Mouse (Mus musculus) neural tube, embryonic 11.5 days (tissue): ENCODE data around the gene Rhbdd2. TPM values are rescaled to one million over a fixed set of nuclear protein-coding genes. Genes with fewer than 3 reads are reported as not detected.

ENCODE experiments used
- ATAC-seq: fragments of 200-750 bp; cut with Nextera tagmentation; 2 replicates; pipeline ENCODE4 v1.8.0; 2017; ENCODE audit warnings: moderate number of reproducible peaks, mild to moderate bottlenecking, moderate TSS enrichment, moderate library complexity; ENCODE audit not compliant: insufficient read depth, low FRiP score, low TSS enrichment
- DNase-seq: peaks from one replicate; pipeline ENCODE4 v3.0.0-alpha.2; 2015; ENCODE audit warnings: low spot score
- H3K27ac ChIP-seq: fragments of 300-500 bp; sonication (generic); 2 replicates; pipeline ENCODE4 v1.5.1; 2014; ENCODE audit warnings: low read depth, mild to moderate bottlenecking, low read length
- H3K27me3 ChIP-seq: fragments of 300-500 bp; sonication (generic); 2 replicates; pipeline ENCODE4 v1.6.1; 2014; ENCODE audit warnings: mild to moderate bottlenecking, low read length, mixed read lengths; ENCODE audit not compliant: control insufficient read depth, insufficient read depth
- H3K36me3 ChIP-seq: fragments of 300-500 bp; sonication (generic); 2 replicates; pipeline ENCODE4 v1.6.1; 2014; ENCODE audit warnings: mild to moderate bottlenecking, low read length, moderate library complexity, mixed read lengths; ENCODE audit not compliant: control insufficient read depth, insufficient read depth
- H3K4me1 ChIP-seq: fragments of 300-500 bp; sonication (generic); 2 replicates; pipeline ENCODE4 v1.6.1; 2014; ENCODE audit warnings: low read length, mixed read lengths; ENCODE audit not compliant: control insufficient read depth, insufficient read depth
- H3K4me2 ChIP-seq: fragments of 300-500 bp; sonication (generic); 2 replicates; pipeline ENCODE4 v1.6.1; 2014; ENCODE audit warnings: low read depth, mild to moderate bottlenecking, moderate library complexity
- H3K4me3 ChIP-seq: fragments of 300-500 bp; sonication (generic); 2 replicates; pipeline ENCODE4 v1.5.1; 2014; ENCODE audit warnings: low read depth, low read length
- H3K9ac ChIP-seq: fragments of 300-500 bp; sonication (generic); 2 replicates; pipeline ENCODE4 v1.6.1; 2014; ENCODE audit warnings: mild to moderate bottlenecking, low read length
- H3K9me3 ChIP-seq: fragments of 300-500 bp; sonication (generic); 2 replicates; pipeline ENCODE4 v1.6.1; 2016; ENCODE audit warnings: low read length; ENCODE audit not compliant: control insufficient read depth
- WGBS: fragments of 180-500 bp; shearing (Covaris S2); extraction: QIAGEN DNeasy Blood & Tissue Kit; methylation state at CpG from one replicate; pipeline ENCODE4 v1.1.7; 2014; 5-methylcytosine and 5-hydroxymethylcytosine counted together
- polyA plus RNA-seq: library from polyadenylated mRNA; unstranded; fragments of >200 nt; fragmentation: Nextera tagmentation; extraction: Ambion mirVana; gene quantifications from 2 replicates; pipeline ENCODE4 v1.2.1, GENCODE M21; 2014

Rhbdd2 gene
- polyA plus RNA-seq, 1 experiment from 2014 or later, result 66.6 TPM

GRCm38 (mm10) chr5:135651536-135651935 lies 19.1 kb downstream of the Rhbdd2 start:
- DNase-seq, result no peak
- no peaks in the 10 kb centered on the region for H3K9me3 ChIP-seq
- no peak overlapping the region for H3K9ac ChIP-seq
- no peak overlapping the region for H3K4me2 ChIP-seq
- H3K36me3 ChIP-seq, result no peaks in the 10 kb centered on the region
- ATAC-seq, result no peak
- no peak overlapping the region for H3K27ac ChIP-seq
- WGBS, result 83% methylated on average over 3 of the region's 3 CpGs
- no peaks in the 10 kb centered on the region for H3K4me1 ChIP-seq
- no peak overlapping the region for H3K4me3 ChIP-seq
- no peaks in the 10 kb centered on the region for H3K27me3 ChIP-seq

GRCm38 (mm10) chr5:135653209-135653608 lies 20.8 kb downstream of the Rhbdd2 start:
- Histone ChIP-seq H3K4me3 (no peak overlapping the region), H3K27ac (no peak overlapping the region), H3K27me3 (no peaks in the 10 kb centered on the region), H3K4me1 (no peaks in the 10 kb centered on the region), H3K9ac (no peak overlapping the region), H3K4me2 (no peak overlapping the region), H3K36me3 (no peaks in the 10 kb centered on the region), H3K9me3 (no peaks in the 10 kb centered on the region)
- DNase-seq, result no peak
- ATAC-seq, result no peak
- WGBS, result 74% methylated on average over 2 of the region's 2 CpGs

- Histone ChIP-seq H3K4me1 (no peaks in the 10 kb centered on the region), H3K4me3 (no peak overlapping the region), H3K27ac (no peak overlapping the region), H3K9me3 (no peaks in the 10 kb centered on the region), H3K36me3 (no peaks in the 10 kb centered on the region), H3K27me3 (no peaks in the 10 kb centered on the region), H3K9ac (no peak overlapping the region), H3K4me2 (no peak overlapping the region)
- WGBS, result 74% methylated on average over 5 of the region's 5 CpGs
- ATAC-seq (no peak), DNase-seq (no peak)
Observed at GRCm38 (mm10) chr5:135656046-135656445, 23.6 kb downstream of the Rhbdd2 start.

GRCm38 (mm10) chr5:135657128-135657527 lies 24.7 kb downstream of the Rhbdd2 start:
- H3K36me3 ChIP-seq, result no peaks in the 10 kb centered on the region
- H3K4me1 ChIP-seq, result no peaks in the 10 kb centered on the region
- no peak overlapping the region for H3K4me2 ChIP-seq
- no peaks in the 10 kb centered on the region for H3K27me3 ChIP-seq
- 72% methylated on average over 5 of the region's 5 CpGs for WGBS
- no peak overlapping the region for H3K9ac ChIP-seq
- no peaks in the 10 kb centered on the region for H3K9me3 ChIP-seq
- no peak for ATAC-seq
- no peak overlapping the region for H3K4me3 ChIP-seq
- no peak overlapping the region for H3K27ac ChIP-seq
- DNase-seq, result no peak

DNA sequence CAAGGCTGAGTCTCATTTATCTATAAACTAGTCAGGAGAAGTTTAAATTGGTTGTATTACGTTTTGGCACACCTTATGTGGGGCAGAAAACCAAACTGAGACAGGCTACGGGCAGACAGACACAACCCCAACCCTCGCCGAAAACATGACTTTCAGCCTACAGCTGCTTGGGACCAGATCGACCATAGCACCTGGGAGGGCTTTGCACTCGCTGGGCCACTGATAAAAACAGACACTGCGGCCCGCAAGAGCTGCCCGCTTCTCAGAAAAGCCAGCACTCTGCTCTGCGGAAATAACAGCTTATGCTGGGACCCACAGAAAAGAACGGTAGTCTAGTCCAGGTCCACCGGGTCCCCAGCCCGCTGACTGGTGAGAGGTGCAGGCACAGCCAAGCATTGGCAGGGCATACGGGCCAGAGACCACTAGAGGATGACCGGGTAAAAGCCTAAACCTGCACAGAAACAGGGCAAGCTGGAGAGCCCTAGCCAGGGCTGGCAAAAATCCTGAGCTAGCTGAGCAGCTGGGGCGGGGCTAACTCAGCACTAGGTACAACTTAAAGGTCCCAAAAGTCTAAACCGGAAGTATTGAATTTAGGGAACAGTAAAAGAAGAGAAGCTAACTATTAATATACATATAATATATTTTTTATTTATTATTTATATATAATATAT lies 25.4 kb downstream of the Rhbdd2 start:
- no peak for DNase-seq
- H3K4me1 ChIP-seq, result no peaks in the 10 kb centered on the region
- 63% methylated on average over 17 of the region's 17 CpGs for WGBS

GRCm38 (mm10) chr5:135659956-135660355 lies 27.5 kb downstream of the Rhbdd2 start:
- H3K9me3 ChIP-seq, result no peaks in the 10 kb centered on the region
- no peaks in the 10 kb centered on the region for H3K36me3 ChIP-seq
- H3K27ac ChIP-seq, result no peak overlapping the region
- WGBS, result 83% methylated on average over 4 of the region's 4 CpGs
- no peak overlapping the region for H3K4me3 ChIP-seq
- H3K4me2 ChIP-seq, result no peak overlapping the region
- H3K4me1 ChIP-seq, result no peaks in the 10 kb centered on the region
- DNase-seq (no peak), ATAC-seq (no peak)
- H3K27me3 ChIP-seq, result no peaks in the 10 kb centered on the region
- H3K9ac ChIP-seq, result no peak overlapping the region

More for the DNA sequence above, 25.4 kb downstream of the Rhbdd2 start:
- no peaks in the 10 kb centered on the region for H3K36me3 ChIP-seq
- H3K27ac ChIP-seq, result no peak overlapping the region
- H3K4me2 ChIP-seq, result no peak overlapping the region
- no peaks in the 10 kb centered on the region for H3K9me3 ChIP-seq
- ATAC-seq, result no peak
- no peak overlapping the region for H3K9ac ChIP-seq
- H3K27me3 ChIP-seq, result no peaks in the 10 kb centered on the region
- H3K4me3 ChIP-seq, result no peak overlapping the region

GRCm38 (mm10) chr5:135660535-135660934 lies 28.1 kb downstream of the Rhbdd2 start:
- no peak overlapping the region for H3K4me2 ChIP-seq
- no peak overlapping the region for H3K4me3 ChIP-seq
- ATAC-seq (no peak), DNase-seq (no peak)
- no peaks in the 10 kb centered on the region for H3K36me3 ChIP-seq
- H3K9ac ChIP-seq, result no peak overlapping the region
- H3K27ac ChIP-seq, result no peak overlapping the region
- H3K27me3 ChIP-seq, result no peaks in the 10 kb centered on the region
- H3K9me3 ChIP-seq, result no peaks in the 10 kb centered on the region
- WGBS, result 88% methylated on average over 7 of the region's 7 CpGs
- no peaks in the 10 kb centered on the region for H3K4me1 ChIP-seq

- no peak for ATAC-seq
- whole genome bisulfite sequencing, result 91% methylated on average over 5 of the region's 5 CpGs
- H3K9me3 ChIP-seq, result no peaks in the 10 kb centered on the region
- H3K4me2 ChIP-seq, result no peak overlapping the region
- H3K4me3 ChIP-seq, result no peak overlapping the region
- no peaks in the 10 kb centered on the region for H3K4me1 ChIP-seq
- no peaks in the 10 kb centered on the region for H3K27me3 ChIP-seq
- H3K36me3 ChIP-seq, result no peaks in the 10 kb centered on the region
- no peak overlapping the region for H3K9ac ChIP-seq
- H3K27ac ChIP-seq, result no peak overlapping the region
- no peak for DNase-seq
Observed at GRCm38 (mm10) chr5:135666890-135667289, 34.5 kb downstream of the Rhbdd2 start.

- Histone ChIP-seq H3K36me3 (no peaks in the 10 kb centered on the region), H3K9me3 (no peaks in the 10 kb centered on the region), H3K4me3 (no peak overlapping the region), H3K4me1 (no peaks in the 10 kb centered on the region), H3K27me3 (no peaks in the 10 kb centered on the region), H3K27ac (no peak overlapping the region), H3K4me2 (no peak overlapping the region), H3K9ac (no peak overlapping the region)
- DNase-seq (no peak), ATAC-seq (no peak)
- 88% methylated on average over 7 of the region's 7 CpGs for WGBS
Observed at GRCm38 (mm10) chr5:135668071-135668470, 35.7 kb downstream of the Rhbdd2 start.
